Mouse (Mus musculus): ENCODE results near the gene Bmp6.

GRCm38 (mm10) chr13:38393444-38393843, 48.5 kb downstream of the Bmp6 start:
- no peak for TF ChIP-seq CTCF (IDR thresholded peaks at IDR 0.05; ENCODE audit: control insufficient read depth, insufficient read depth, insufficient replicate concordance, low read depth, low read length)
- TF ChIP-seq POLR2A (IDR thresholded peaks at IDR 0.05; ENCODE audit: control insufficient read depth, low read depth, low read length), result no peak

Data from testis, adult 2 months (tissue).